Mouse (Mus musculus) MEL (cell line): Measurements from ENCODE around the gene Btbd16. TPM values are rescaled to one million over a fixed set of nuclear protein-coding genes. Genes with fewer than 3 reads are reported as not detected.

Experiments
- DNase-seq: peaks from one replicate; pipeline ENCODE4 v3.0.0; 2011; ENCODE audit warnings: low read depth, low spot score
- H3K27ac ChIP-seq: 2 replicates; pipeline ENCODE4 v1.5.1; 2012; ENCODE audit warnings: low read depth, mild to moderate bottlenecking, control low read depth, low read length, moderate library complexity; ENCODE audit not compliant: control insufficient read depth
- H3K27me3 ChIP-seq, 2 experiments: fragments of 150-350 bp in 1 of 2; sonication (generic) in 1 of 2; 2 replicates each; pipeline ENCODE4 v1.6.1; 2012; ENCODE audit warnings: low read length in 2 of 2, mild to moderate bottlenecking in 2 of 2, improper control_type of control experiment in 1 of 2, moderate library complexity in 1 of 2; ENCODE audit not compliant: insufficient read depth in 2 of 2, control insufficient read depth in 1 of 2
- H3K36me3 ChIP-seq, 2 experiments: 2 replicates each; pipeline ENCODE4 v1.6.1; 2012 to 2014; ENCODE audit warnings: low read length in 2 of 2, improper control_type of control experiment in 1 of 2, inconsistent platforms in 1 of 2, mild to moderate bottlenecking in 1 of 2; ENCODE audit not compliant: insufficient read depth in 2 of 2, control insufficient read depth in 1 of 2
- H3K4me1 ChIP-seq, 2 experiments: fragments of 150-350 bp in 1 of 2; sonication (generic) in 1 of 2; 2 replicates each; pipeline ENCODE4 v1.6.1; 2012; ENCODE audit warnings: low read length in 2 of 2, improper control_type of control experiment in 1 of 2, mild to moderate bottlenecking in 1 of 2; ENCODE audit not compliant: insufficient read depth in 2 of 2, control insufficient read depth in 1 of 2
- H3K4me3 ChIP-seq, 2 experiments: fragments of 150-350 bp in 1 of 2; sonication (generic) in 1 of 2; 2 replicates each; pipeline ENCODE4 v1.5.1; 2012; ENCODE audit warnings: low read depth in 2 of 2, low read length in 2 of 2, mild to moderate bottlenecking in 2 of 2, moderate library complexity in 2 of 2, control low read depth in 1 of 2, improper control_type of control experiment in 1 of 2; ENCODE audit not compliant: control insufficient read depth in 1 of 2, insufficient read depth in 1 of 2
- H3K79me2 ChIP-seq: 2 replicates; pipeline ENCODE4 v1.6.1; 2012; ENCODE audit warnings: mild to moderate bottlenecking, low read length, moderate library complexity; ENCODE audit not compliant: control insufficient read depth, poor library complexity, insufficient read depth
- H3K9ac ChIP-seq: 2 replicates; pipeline ENCODE4 v1.6.1; 2012; ENCODE audit warnings: low read depth, mild to moderate bottlenecking, control low read depth, low read length, moderate library complexity; ENCODE audit not compliant: control insufficient read depth, poor library complexity, severe bottlenecking
- H3K9me3 ChIP-seq: fragments of 150-350 bp; sonication (generic); replicated peaks from 2 replicates; pipeline ENCODE4 v1.6.1; 2012; ENCODE audit warnings: mild to moderate bottlenecking, low read length, improper control_type of control experiment, moderate library complexity; ENCODE audit not compliant: insufficient read depth
- BHLHE40 ChIP-seq: IDR thresholded peaks from 2 replicates; pipeline ENCODE4 v1.6.1; 2012; ENCODE audit warnings: low read depth, mild to moderate bottlenecking, inconsistent platforms, low read length, improper control_type of control experiment, borderline replicate concordance
- CHD2 ChIP-seq: IDR thresholded peaks from 2 replicates; pipeline ENCODE4 v1.6.1; 2011; ENCODE audit warnings: low read length, improper control_type of control experiment
- E2F4 ChIP-seq: IDR thresholded peaks from 2 replicates; pipeline ENCODE4 v1.6.1; 2011; ENCODE audit warnings: low read depth, low read length, improper control_type of control experiment, borderline replicate concordance
- EP300 ChIP-seq, 2 experiments: IDR thresholded peaks; 2 replicates each; pipeline ENCODE4 v1.6.1; 2011; ENCODE audit warnings: improper control_type of control experiment in 2 of 2, low read length in 2 of 2, low read depth in 1 of 2, mild to moderate bottlenecking in 1 of 2
- ETS1 ChIP-seq: IDR thresholded peaks from 2 replicates; pipeline ENCODE4 v1.6.1; 2012; ENCODE audit warnings: low read depth, mild to moderate bottlenecking, inconsistent platforms, low read length, improper control_type of control experiment, moderate library complexity
- GATA1 ChIP-seq: IDR thresholded peaks from 2 replicates; pipeline ENCODE4 v1.6.1; 2011; ENCODE audit warnings: low read depth, low read length, improper control_type of control experiment
- HCFC1 ChIP-seq: IDR thresholded peaks from 2 replicates; pipeline ENCODE4 v1.6.1; 2012; ENCODE audit warnings: low read depth, mild to moderate bottlenecking, inconsistent platforms, low read length, improper control_type of control experiment, moderate library complexity
- KAT2A ChIP-seq: conservative IDR thresholded peaks from 2 replicates; pipeline ENCODE4 v1.6.1; 2012; ENCODE audit warnings: low read depth, low read length, improper control_type of control experiment, inconsistent platforms
- MAFK ChIP-seq: IDR thresholded peaks from 2 replicates; pipeline ENCODE4 v1.6.1; 2011; ENCODE audit warnings: low read depth, mild to moderate bottlenecking, low read length, improper control_type of control experiment, borderline replicate concordance
- MAX ChIP-seq: IDR thresholded peaks from 2 replicates; pipeline ENCODE4 v1.6.1; 2011; ENCODE audit warnings: low read length, improper control_type of control experiment
- MYB ChIP-seq: IDR thresholded peaks from 2 replicates; pipeline ENCODE4 v1.6.1; 2011; ENCODE audit warnings: mild to moderate bottlenecking, low read depth, low read length, improper control_type of control experiment
- POLR2A ChIP-seq, 2 experiments: IDR thresholded peaks; 2 replicates each; pipeline ENCODE4 v1.6.1; 2011 to 2012; ENCODE audit warnings: low read length in 2 of 2, mild to moderate bottlenecking in 2 of 2, control low read depth in 1 of 2, improper control_type of control experiment in 1 of 2, low read depth in 1 of 2, moderate library complexity in 1 of 2; ENCODE audit not compliant: control insufficient read depth in 1 of 2, insufficient read depth in 1 of 2, poor library complexity in 1 of 2
- POLR2AphosphoS2 ChIP-seq: IDR thresholded peaks from 2 replicates; pipeline ENCODE4 v1.6.1; 2011; ENCODE audit warnings: low read length, improper control_type of control experiment
- POLR2AphosphoS5 ChIP-seq: IDR thresholded peaks from 2 replicates; pipeline ENCODE4 v1.6.1; 2012; ENCODE audit warnings: low read depth, borderline replicate concordance, mild to moderate bottlenecking, inconsistent platforms, low read length, moderate library complexity, mixed read lengths
- RAD21 ChIP-seq: IDR thresholded peaks from 2 replicates; pipeline ENCODE4 v1.6.1; 2011; ENCODE audit warnings: mild to moderate bottlenecking, low read depth, low read length, improper control_type of control experiment
- RCOR1 ChIP-seq: IDR thresholded peaks from 2 replicates; pipeline ENCODE4 v1.6.1; 2012; ENCODE audit warnings: low read depth, mild to moderate bottlenecking, inconsistent platforms, low read length, improper control_type of control experiment
- TAL1 ChIP-seq: IDR thresholded peaks from 2 replicates; pipeline ENCODE4 v1.6.1; 2012; ENCODE audit warnings: mild to moderate bottlenecking, inconsistent platforms, low read length, moderate library complexity, mixed read lengths
- TCF12 ChIP-seq: IDR thresholded peaks from 2 replicates; pipeline ENCODE4 v1.6.1; 2014; ENCODE audit warnings: low read depth, mild to moderate bottlenecking, inconsistent platforms, low read length, improper control_type of control experiment, moderate library complexity
- USF1 ChIP-seq: IDR thresholded peaks from 2 replicates; pipeline ENCODE4 v1.6.1; 2014; ENCODE audit warnings: low read depth, mild to moderate bottlenecking, inconsistent platforms, low read length, improper control_type of control experiment, moderate library complexity
- ZC3H11A ChIP-seq: IDR thresholded peaks from 2 replicates; pipeline ENCODE4 v1.6.1; 2012; ENCODE audit warnings: low read depth, mild to moderate bottlenecking, inconsistent platforms, low read length, improper control_type of control experiment
- ZMIZ1 ChIP-seq: IDR thresholded peaks from 2 replicates; pipeline ENCODE4 v1.6.1; 2012; ENCODE audit warnings: low read depth, mild to moderate bottlenecking, inconsistent platforms, low read length, improper control_type of control experiment, moderate library complexity
- ZNF384 ChIP-seq: IDR thresholded peaks from 2 replicates; pipeline ENCODE4 v1.6.1; 2012; ENCODE audit warnings: low read depth, mild to moderate bottlenecking, inconsistent platforms, low read length, improper control_type of control experiment
- polyA plus RNA-seq, 2 experiments: library from polyadenylated mRNA; stranded (reverse) in 1 of 2; unstranded in 1 of 2; fragments of >175 nt in 1 of 2; fragments of >200 nt in 1 of 2; gene quantifications; 2 replicates each; pipeline versions ENCODE4 v1.2.1 to v1.2.4; 2012; ENCODE audit warnings: low replicate concordance in 2 of 2, low read depth in 1 of 2; ENCODE audit not compliant: insufficient read length in 2 of 2, insufficient read depth in 1 of 2, missing spikeins in 1 of 2
- total RNA-seq: library from RNA; depleted of rRNA; stranded (reverse); fragments of 300-350 nt; gene quantifications from 2 replicates; pipeline ENCODE4 v1.2.3, GENCODE M21; 2012

Gene Btbd16
- total and polyA plus RNA-seq, 3 experiments, result 0.71 to 0.89 TPM; not detected in 1

DNA sequence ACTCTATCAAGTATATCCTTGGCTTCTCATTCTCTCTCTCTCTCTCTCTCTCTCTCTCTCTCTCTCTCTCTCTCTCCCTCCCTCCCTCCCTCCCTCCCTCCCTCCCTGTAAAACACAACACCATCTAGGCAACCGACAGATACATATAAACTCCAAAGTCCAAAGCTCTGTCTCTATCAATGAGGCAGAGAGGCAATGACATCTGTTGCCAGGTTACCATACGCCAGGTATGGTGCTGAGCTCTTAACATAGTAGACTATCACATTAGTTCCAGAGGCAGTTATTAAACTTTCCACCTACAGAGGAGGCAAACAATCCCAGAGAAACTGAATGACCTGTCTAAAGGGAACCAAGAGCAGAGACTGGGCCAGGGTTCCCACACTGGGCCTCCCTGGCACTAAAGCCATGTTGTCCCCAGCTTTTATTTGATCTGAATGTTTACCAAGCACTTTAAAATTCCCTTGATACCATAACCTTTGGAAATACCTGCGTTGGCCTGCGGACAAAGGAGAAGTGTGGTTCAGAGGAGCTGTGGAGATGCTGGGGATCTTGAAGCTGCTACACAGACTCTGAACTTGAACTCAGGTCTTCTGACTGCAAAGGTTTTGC, 80.9 kb downstream of the Btbd16 start:
- Histone ChIP-seq H3K27me3 (no peaks in the 10 kb centered on the region), H3K79me2 (no peaks in the 10 kb centered on the region), H3K36me3 (no peaks in the 10 kb centered on the region), H3K9me3 (no peaks in the 10 kb centered on the region), H3K4me3 (no peak overlapping the region), H3K4me1 (no peaks in the 10 kb centered on the region), H3K27ac (no peak overlapping the region), H3K9ac (no peak overlapping the region)
- no peak for DNase-seq
- TF ChIP-seq ZNF384 (no peak), MYB (no peak), HCFC1 (no peak), ETS1 (no peak), MAFK (no peak), RAD21 (no peak), POLR2AphosphoS2 (no peak), TAL1 (no peak), E2F4 (no peak), BHLHE40 (no peak), ZMIZ1 (no peak), MAX (no peak), EP300 (IDR thresholded peaks at IDR 0.05; ENCODE audit: low read depth in 1 of 2, low read length in 2 of 2) (no peak), KAT2A (no peak), POLR2A (IDR thresholded peaks at IDR 0.05; ENCODE audit: control insufficient read depth in 1 of 2, insufficient read depth in 1 of 2, low read depth in 1 of 2, low read length in 2 of 2, poor library complexity in 1 of 2) (no peak)

DNA sequence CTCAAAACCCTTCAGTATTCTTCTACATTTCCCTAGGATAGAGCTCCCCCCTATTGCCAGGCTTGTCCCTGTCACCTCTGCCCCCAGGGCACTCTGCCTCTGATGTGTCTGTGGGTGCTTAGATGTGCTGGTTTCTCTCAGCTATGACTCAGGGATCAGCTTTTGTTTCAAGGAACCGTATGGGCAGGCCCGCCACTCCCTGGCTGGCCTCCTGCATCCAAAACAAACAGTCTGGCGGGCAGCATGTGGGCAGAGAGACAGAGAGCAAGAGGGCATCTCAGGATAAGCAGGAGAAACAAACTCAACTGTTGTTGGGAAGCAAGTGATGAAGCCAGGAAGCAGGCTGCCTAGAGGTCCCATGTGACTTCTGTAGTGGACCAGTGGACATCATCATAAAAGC, 81.8 kb downstream of the Btbd16 start:
- H3K27me3 ChIP-seq, result no peaks in the 10 kb centered on the region
- DNase-seq, result no peak
- no peaks in the 10 kb centered on the region for H3K36me3 ChIP-seq
- H3K79me2 ChIP-seq, result no peaks in the 10 kb centered on the region
- H3K9me3 ChIP-seq, result no peaks in the 10 kb centered on the region
- no peak for TF ChIP-seq USF1
- no peak for TF ChIP-seq ETS1
- TF ChIP-seq TCF12, result no peak
- no peak for TF ChIP-seq HCFC1
- no peak for TF ChIP-seq GATA1
- no peak for TF ChIP-seq MAX
- TF ChIP-seq CHD2, result no peak
- no peak for TF ChIP-seq ZC3H11A
- no peak for TF ChIP-seq EP300 (IDR thresholded peaks at IDR 0.05; ENCODE audit: low read depth in 1 of 2, low read length in 2 of 2)
- TF ChIP-seq RCOR1, result no peak
- no peak for TF ChIP-seq POLR2AphosphoS5
- no peak overlapping the region for H3K27ac ChIP-seq
- no peak overlapping the region for H3K4me3 ChIP-seq
- no peaks in the 10 kb centered on the region for H3K4me1 ChIP-seq
- H3K9ac ChIP-seq, result no peak overlapping the region
